Mouse (Mus musculus) liver, adult 2 months (tissue): ENCODE measurements around the gene Entr1. TPM values are rescaled to one million over a fixed set of nuclear protein-coding genes. Genes with fewer than 3 reads are reported as not detected.

Experiments used
- DNase-seq: peaks from one replicate; pipeline ENCODE4 v3.0.0-alpha.2; 2011; ENCODE audit warnings: low read depth, low spot score; ENCODE audit errors: extremely low read depth
- H3K27ac ChIP-seq: fragments of 200-500 bp; replicated peaks from 2 replicates; pipeline ENCODE4 v1.5.1; 2012; ENCODE audit warnings: low read depth, mild to moderate bottlenecking, control low read depth, inconsistent platforms, low read length; ENCODE audit not compliant: insufficient read depth
- H3K27me3 ChIP-seq: fragments of 200-500 bp; 2 replicates; pipeline ENCODE4 v1.6.1; 2012; ENCODE audit warnings: mild to moderate bottlenecking, moderate library complexity, low read length, inconsistent platforms; ENCODE audit not compliant: control insufficient read depth, insufficient read depth
- H3K36me3 ChIP-seq: fragments of 200-500 bp; 2 replicates; pipeline ENCODE4 v1.6.1; 2012; ENCODE audit warnings: low read length, inconsistent platforms; ENCODE audit not compliant: control insufficient read depth, insufficient read depth
- H3K4me1 ChIP-seq: fragments of 200-500 bp; 2 replicates; pipeline ENCODE4 v1.6.1; 2011; ENCODE audit warnings: low read length; ENCODE audit not compliant: control insufficient read depth, insufficient read depth
- H3K4me3 ChIP-seq: fragments of 200-500 bp; 2 replicates; pipeline ENCODE4 v1.5.1; 2011; ENCODE audit warnings: low read depth, mild to moderate bottlenecking, control low read depth, low read length, moderate library complexity; ENCODE audit not compliant: insufficient read depth
- H3K79me2 ChIP-seq: fragments of 200-500 bp; 2 replicates; pipeline ENCODE4 v1.6.1; 2012; ENCODE audit warnings: inconsistent platforms, mild to moderate bottlenecking, low read length, moderate library complexity; ENCODE audit not compliant: control insufficient read depth, insufficient read depth
- H3K9ac ChIP-seq: fragments of 200-500 bp; 2 replicates; pipeline ENCODE4 v1.6.1; 2012; ENCODE audit warnings: low read depth, mild to moderate bottlenecking, control low read depth, inconsistent platforms, low read length
- CTCF ChIP-seq: fragments of 200-500 bp; IDR thresholded peaks from 2 replicates; pipeline ENCODE4 v1.5.1; 2011; ENCODE audit warnings: low read depth, low read length, control low read depth
- POLR2A ChIP-seq: fragments of 200-500 bp; IDR thresholded peaks from 2 replicates; pipeline ENCODE4 v1.6.1; 2011; ENCODE audit warnings: low read length, control low read depth; ENCODE audit not compliant: insufficient read depth; ENCODE audit errors: extremely low read depth
- whole genome bisulfite sequencing: fragments of 180-500 bp; shearing (Covaris S2); methylation state at CpG from one replicate; pipeline ENCODE4 v1.1.7; 2018; 5-methylcytosine and 5-hydroxymethylcytosine counted together
- polyA plus RNA-seq: library from polyadenylated mRNA; depleted of rRNA; stranded (reverse); fragments of >200 nt; gene quantifications from 2 replicates; pipeline ENCODE4 v1.2.3, GENCODE M21; 2012
- total RNA-seq: library from RNA; depleted of rRNA; stranded (reverse); fragments of >200 nt; gene quantifications from 2 replicates; pipeline ENCODE4 v1.2.3, GENCODE M21; 2014

Gene Entr1
- total and polyA plus RNA-seq, 2 experiments, result 32.8 to 45.0 TPM

GRCm38 (mm10) chr2:26357484-26357883, 31.6 kb downstream of the Entr1 start:
- Histone ChIP-seq H3K27me3 (no peaks in the 10 kb centered on the region), H3K4me1 (peaks cover 5% of the 10 kb centered on the region; the same call in 1 of the 2 replicates), H3K9ac (no peak overlapping the region), H3K27ac (no peak overlapping the region), H3K4me3 (no peak overlapping the region), H3K79me2 (peaks cover 1% of the 10 kb centered on the region; the same call in 1 of the 2 replicates), H3K36me3 (no peaks in the 10 kb centered on the region)
- WGBS, result 71% methylated on average over 15 of the region's 15 CpGs
- no peak for DNase-seq
- TF ChIP-seq POLR2A, result no peak

DNA sequence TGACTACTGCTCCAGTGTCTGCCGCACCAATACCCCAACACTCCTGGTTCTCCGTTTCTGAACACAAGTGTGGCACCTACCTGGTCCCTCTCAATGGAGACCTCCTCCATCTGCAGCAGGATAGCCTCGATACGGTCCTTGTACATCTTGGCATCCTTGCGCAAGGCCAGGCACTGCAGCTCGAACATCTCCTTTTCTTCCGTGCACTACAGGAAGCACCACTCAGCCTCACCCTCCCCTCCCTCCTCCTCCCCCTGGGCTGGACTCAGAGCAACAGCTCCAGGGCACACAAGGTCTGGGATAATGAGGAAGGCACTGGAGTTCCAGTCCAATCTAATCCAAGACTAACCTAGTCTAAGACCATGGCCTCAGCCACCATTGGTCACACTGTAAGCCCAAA, 32.4 kb downstream of the Entr1 start:
- Histone ChIP-seq H3K79me2 (peaks cover 4% of the 10 kb centered on the region; the same call in 1 of the 2 replicates), H3K4me1 (peaks cover 6% of the 10 kb centered on the region; the same call in 1 of the 2 replicates), H3K9ac (no peak overlapping the region), H3K27me3 (no peaks in the 10 kb centered on the region), H3K4me3 (no peak overlapping the region), H3K36me3 (no peaks in the 10 kb centered on the region), H3K27ac (no peak overlapping the region)
- TF ChIP-seq CTCF, result no peak
- no peak for TF ChIP-seq POLR2A
- DNase-seq, result no peak
- 79% methylated on average over 7 of the region's 7 CpGs for WGBS

GRCm38 (mm10) chr2:26356231-26356630, 32.9 kb downstream of the Entr1 start:
- Histone ChIP-seq H3K27me3 (no peaks in the 10 kb centered on the region), H3K4me3 (no peak overlapping the region), H3K4me1 (peaks cover 7% of the 10 kb centered on the region), H3K9ac (no peak overlapping the region), H3K36me3 (no peaks in the 10 kb centered on the region), H3K27ac (no peak overlapping the region), H3K79me2 (peaks cover 4% of the 10 kb centered on the region; the same call in 1 of the 2 replicates)
- no peak for DNase-seq
- TF ChIP-seq POLR2A, result no peak
- TF ChIP-seq CTCF, result no peak
- WGBS, result 97% methylated on average over 4 of the region's 4 CpGs

DNA sequence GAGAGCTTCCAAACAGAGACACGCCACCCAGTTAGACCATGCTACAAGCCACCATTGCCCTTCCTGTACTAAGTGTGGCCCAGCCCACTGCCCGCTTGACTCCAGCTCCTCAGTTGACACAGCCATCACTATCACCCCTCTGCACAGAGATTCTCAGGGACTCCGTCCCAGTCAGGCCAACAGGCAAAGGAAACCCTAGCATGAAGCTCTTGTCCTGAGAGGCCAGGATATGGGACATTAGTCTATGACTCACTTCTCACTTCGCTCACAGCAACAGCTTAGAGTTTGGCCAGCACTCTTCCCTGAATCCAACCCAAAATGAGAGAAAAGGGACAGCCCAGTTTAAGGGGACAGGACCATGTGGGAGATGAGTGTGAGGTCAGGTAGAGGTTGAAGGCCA, 34.7 kb downstream of the Entr1 start:
- H3K27ac ChIP-seq, result no peak overlapping the region
- no peak for DNase-seq
- H3K4me3 ChIP-seq, result no peak overlapping the region
- H3K27me3 ChIP-seq, result no peaks in the 10 kb centered on the region
- H3K9ac ChIP-seq, result no peak overlapping the region
- H3K79me2 ChIP-seq, result peaks cover 4% of the 10 kb centered on the region; the same call in 1 of the 2 replicates
- H3K4me1 ChIP-seq, result peaks cover 12% of the 10 kb centered on the region
- TF ChIP-seq POLR2A (no peak), CTCF (no peak)
- 94% methylated on average over 4 of the region's 4 CpGs for WGBS
- H3K36me3 ChIP-seq, result no peaks in the 10 kb centered on the region

DNA sequence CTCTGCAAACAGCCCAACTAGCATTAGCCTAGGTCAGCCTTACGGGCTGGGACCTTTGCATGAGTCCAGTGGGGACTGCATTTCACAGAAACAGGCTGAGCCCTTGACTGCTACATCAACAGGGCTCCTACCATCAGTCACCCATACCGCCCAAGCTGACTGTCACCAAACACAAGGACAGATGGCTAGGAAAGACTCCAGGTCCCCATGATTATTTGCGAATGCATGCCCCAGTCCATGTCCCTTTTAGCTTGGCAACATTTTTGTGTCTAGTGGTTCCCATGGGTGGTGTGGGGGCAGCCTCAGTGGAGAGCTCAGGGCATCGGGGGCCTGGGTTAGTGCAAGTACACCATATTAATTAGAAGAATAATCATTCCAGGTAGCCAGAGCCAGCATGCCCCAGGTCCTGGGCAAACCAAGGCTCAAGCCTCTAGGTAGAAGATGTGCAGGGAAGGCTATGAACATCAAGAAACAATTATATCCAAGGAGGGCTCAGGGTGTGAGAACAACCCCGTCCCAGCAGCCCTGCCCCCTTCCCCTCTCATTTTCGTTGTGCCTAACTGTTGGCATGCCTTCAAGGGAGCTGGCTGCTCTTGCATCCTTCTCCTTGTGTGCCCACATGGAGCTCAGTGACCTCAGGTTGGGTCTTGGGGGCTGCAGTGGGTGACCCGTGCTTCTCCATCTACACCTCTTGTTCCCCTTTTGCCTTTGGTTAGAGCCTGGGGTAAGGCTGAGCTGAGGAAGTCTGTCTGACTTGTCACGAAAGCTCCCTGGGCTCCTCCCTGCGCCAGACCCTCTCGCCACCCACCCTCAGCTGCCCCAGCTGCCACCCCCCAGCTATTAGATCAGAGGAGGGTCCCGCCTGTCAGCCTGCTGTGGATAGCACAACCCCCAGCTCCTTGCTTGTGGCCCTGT, 35.8 kb downstream of the Entr1 start:
- Histone ChIP-seq H3K36me3 (no peaks in the 10 kb centered on the region), H3K4me1 (peaks cover 12% of the 10 kb centered on the region), H3K79me2 (peaks cover 4% of the 10 kb centered on the region; the same call in 1 of the 2 replicates), H3K4me3 (no peak overlapping the region), H3K27me3 (no peaks in the 10 kb centered on the region), H3K27ac (no peak overlapping the region), H3K9ac (no peak overlapping the region)
- no peak for DNase-seq
- TF ChIP-seq POLR2A (no peak), CTCF (no peak)
- 95% methylated on average over 11 of the region's 11 CpGs for WGBS
